Mouse (Mus musculus) mature B cell (primary cell): ENCODE data around the gene Sox2.

Experiments used
- in situ Hi-C: fragments of 300-500 bp; cut with MboI; formaldehyde crosslinking; loops from 2 replicates; pipeline ENCODE4 v1.14.3; 2019

Gene Sox2

DNA sequence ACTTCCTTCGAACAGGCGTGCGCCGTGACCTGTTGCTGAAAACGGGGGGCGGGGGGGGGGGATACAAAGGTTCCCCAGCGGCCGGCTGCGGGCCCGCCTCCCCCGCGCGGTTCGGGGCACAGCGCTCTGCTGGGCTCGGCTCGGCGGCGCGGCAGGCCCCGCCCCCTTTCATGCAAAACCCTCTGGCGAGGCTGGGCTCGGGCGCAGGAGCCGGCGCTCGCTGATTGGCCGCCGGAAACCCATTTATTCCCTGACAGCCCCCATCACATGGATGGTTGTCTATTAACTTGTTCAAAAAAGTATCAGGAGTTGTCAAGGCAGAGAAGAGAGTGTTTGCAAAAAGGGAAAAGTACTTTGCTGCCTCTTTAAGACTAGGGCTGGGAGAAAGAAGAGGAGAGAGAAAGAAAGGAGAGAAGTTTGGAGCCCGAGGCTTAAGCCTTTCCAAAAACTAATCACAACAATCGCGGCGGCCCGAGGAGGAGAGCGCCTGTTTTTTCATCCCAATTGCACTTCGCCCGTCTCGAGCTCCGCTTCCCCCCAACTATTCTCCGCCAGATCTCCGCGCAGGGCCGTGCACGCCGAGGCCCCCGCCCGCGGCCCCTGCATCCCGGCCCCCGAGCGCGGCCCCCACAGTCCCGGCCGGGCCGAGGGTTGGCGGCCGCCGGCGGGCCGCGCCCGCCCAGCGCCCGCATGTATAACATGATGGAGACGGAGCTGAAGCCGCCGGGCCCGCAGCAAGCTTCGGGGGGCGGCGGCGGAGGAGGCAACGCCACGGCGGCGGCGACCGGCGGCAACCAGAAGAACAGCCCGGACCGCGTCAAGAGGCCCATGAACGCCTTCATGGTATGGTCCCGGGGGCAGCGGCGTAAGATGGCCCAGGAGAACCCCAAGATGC is at the start of gene Sox2:
Gene Sox2 (plus strand): TSS at position 680 of the 895 bp plus-strand sequence.
- in situ Hi-C loops, result no loop called here

DNA sequence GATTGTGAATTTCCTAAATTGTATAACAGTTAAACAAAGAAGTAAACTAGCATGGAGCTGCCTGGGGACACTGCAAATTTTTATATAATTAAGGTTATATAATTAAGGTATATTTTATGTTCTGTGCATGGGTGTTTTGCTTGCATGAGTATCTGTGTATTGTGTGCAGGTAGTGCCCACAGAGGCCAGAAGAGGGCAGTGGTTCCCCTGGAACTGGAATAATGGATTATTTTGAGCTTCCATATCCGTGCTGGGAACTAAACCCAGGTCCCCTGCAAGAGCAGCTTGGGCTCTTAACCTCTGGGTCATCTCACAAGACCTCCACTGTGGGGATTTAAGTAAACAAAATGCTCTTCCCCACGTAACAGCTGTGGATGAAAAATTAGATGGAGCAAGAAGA is 49.1 kb upstream of the Sox2 start:
- in situ Hi-C loops, result no loop called here

DNA sequence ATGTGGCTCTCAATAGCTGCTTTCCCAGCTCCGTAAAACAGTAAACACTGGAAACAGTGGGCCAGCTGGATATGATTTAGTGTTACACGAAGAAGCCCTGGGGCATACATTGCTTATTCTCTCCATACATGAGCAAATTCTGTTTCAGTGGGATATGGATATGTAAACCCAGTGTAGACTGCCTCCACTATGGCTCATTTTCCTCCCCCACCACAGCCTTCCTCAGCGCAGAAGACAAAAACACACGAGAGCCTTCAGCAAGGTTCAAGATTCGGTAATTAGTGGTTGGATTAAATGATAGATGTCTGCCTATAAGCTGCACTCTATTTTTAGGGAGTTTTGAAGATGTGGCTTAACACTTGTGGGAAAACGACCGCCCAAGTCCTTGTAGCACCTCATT is 36.1 kb upstream of the Sox2 start:
- in situ Hi-C loops, result no loop called here

DNA sequence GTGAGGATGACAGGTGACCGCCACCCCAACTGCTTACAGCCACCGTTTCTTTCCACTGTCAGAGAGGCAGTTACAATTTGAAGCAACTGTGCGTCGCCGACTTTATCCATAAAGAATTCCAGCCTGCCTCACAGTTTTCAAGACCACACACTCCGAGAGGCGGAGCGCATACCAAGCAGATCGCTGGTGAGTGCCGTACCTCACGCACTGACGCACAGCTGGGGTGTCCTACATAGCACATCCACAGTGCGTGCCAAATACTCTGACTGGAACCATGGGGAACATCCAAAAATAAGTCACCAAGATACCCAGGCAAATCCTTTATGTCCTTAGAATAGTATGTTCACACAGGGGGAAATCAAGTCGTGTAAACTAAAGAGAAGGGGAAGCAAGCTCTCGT is 34.7 kb upstream of the Sox2 start:
- in situ Hi-C loops, result no loop called here

DNA sequence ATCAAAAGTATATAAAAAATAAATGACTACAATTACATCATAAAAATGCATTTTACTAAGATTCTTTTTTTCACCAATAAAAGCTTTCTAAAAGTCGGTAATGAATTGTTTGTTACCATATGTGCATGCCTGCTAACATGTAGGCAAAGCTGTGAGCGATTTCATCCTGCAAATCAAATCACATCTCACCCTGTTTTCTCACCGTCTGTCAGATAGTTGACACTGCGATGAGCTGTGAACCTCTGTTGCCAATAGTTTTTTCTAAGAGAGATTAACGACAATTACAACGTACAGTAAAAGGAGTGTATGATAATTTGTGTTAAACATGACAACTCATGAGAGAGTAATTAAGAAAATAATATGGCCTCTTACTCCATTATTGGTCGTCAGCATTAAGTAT is 31.3 kb upstream of the Sox2 start:
- in situ Hi-C loops, result no loop called here

DNA sequence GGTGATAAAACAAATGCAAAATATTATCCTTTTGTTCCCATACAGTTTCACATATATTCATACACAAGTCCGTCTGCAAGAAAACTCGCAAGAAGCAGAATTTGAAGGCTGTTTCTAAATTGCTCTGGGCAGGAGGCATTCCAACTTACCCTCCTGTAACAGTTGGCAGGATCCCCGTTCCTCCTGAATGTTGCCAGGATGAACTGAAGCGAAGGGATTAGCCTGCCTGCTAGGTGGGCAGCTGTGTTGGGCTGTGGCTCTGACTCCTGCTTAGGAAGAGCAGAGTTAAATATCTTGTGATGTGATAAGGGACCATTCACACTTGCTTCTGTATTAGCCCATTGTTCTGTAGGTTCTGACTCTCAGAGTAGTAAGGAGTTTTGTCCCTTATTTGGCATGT is 30.1 kb upstream of the Sox2 start:
- in situ Hi-C loops, result no loop called here

DNA sequence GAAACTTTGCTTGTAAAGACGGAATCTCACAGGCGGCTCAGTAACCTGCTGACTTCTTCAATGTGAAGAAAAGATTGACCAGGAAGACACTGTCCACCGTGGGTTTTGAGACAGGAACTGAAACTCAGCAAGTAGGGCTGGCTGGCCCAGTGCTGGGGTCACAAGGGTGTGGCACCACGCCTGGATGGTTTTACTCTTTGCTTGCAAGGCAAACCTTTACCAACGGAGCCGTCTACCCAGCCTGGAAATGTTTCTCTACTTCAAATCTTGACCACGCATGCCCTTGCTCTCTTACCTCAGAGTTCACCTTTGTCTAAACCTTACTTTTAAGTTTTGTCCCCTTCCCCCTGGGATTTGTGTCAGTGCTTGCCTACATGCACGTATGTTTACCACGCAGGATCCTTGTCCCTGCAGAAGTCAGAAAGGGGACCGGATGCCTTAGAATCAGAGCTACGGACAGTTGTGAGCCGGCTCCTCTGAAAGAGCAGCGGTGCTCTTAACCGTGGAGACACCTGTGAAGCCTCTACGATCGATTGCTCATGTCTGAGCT is 25.4 kb upstream of the Sox2 start:
- in situ Hi-C loops, result no loop called here

DNA sequence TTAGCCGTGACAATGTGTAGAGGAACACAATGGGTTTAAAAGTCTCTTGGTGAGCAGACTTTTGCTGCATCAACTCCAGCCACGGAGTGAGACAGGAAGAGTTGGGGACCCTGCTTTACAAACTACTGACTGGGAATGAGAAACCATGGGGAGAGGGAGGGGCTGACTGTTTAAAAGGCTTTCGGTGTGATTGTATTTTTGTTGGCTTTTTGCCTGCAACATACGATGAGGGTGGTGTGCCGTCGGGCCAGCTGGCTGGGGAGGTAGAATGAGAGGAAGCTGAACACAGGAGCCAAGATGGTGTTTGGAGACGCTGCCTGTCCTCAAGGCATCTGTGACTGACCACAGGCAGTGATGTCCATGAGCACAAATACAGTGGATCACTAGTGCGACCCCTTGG is 23.7 kb upstream of the Sox2 start:
- in situ Hi-C loops, result no loop called here

DNA sequence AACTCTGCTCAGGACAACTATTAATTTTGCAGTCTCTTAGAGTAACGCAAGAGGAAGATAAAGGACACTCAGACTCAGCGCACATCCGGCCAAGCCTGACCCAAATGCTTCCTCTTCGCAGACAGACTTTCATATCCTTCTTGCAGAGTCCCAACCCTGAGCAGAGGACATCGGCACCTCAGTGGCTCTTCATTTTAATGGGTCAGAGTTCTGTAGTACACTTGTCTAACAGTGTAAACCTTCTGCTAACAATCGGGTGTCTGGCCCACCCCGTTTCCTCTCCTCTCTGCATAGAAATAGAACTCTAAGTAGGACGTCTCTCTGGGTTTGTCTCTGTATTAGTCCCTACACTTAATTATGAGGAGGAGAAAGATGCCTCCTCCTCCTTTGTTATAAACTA is 20.2 kb upstream of the Sox2 start:
- in situ Hi-C loops, result no loop called here

DNA sequence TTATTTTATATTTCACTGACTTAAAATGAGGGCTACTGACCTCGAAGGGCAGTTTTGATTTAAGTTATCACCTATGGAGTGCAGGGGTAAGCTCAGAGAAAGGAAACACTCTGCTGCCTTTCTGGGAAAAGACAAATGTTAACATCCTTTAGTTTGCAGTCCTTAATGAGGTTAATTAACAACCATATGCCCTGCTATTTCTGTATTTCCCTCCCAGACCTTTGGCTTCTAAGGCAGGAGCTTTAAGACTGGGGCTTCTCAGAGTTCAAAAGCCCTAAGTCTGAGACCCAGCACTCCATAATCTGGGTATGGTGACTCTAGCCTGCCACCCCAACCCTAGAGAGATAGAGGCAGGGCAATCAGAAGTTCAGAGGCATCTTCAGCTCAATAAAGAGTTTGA is 19.5 kb upstream of the Sox2 start:
- in situ Hi-C loops, result no loop called here

DNA sequence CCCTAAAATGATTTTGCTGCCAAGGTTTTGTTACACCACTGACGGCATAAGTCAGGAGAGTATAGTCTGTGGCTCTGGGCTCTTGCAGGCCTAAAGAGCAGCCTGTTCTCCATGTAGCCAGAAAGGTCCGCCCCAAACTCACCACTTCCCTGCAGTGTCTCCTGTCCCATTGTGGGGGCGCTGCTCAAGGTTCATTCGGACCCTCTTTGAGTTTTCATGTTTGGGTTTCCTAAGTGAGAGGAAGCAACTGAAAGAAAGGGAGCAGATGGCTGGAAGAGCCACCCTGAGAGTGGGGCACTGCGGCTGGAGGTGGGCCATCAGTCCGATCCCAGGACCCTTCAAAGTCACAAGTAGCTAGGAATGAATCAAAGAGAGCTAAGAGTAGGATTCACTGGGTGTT is 13.2 kb upstream of the Sox2 start:
- in situ Hi-C loops, result no loop called here

DNA sequence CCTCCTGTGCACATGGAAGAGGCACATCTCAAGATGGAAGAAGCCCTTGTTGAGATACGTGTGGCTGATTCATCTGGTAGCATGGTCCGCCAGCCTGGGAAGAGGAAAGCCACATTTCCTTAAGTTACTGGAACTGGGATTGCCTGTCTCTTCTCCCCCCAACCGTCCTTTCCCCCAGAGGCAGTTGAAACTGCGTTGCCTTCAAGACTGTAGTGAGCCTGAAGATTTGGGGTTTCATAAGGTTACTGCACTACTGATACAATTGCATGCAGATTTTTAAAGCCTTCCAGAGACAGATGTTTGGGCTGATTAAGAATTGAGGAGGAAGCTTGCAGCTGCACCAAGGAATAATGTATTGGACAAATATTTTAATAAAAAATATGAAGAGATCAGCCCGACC is 12.7 kb upstream of the Sox2 start:
- in situ Hi-C loops, result no loop called here

DNA sequence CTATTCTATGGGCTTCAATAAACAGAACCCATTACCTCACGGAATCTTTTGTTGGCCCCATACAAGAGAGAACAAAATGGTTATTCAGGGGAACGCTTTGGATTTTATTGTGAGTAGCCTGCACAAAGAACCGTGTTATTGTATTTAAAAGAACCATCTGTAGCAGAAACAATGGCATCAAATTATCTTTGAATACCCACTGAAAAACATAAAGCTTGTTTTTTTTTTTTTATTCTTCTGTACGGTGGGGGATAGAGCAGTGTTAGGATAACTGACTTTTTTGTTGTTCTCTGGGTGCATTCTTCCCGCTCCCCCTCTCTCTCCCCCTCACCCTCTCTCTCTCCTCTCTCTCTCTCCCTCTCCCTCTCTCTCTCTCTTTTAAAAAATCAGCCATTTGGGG is 12.3 kb upstream of the Sox2 start:
- in situ Hi-C loops, result no loop called here

DNA sequence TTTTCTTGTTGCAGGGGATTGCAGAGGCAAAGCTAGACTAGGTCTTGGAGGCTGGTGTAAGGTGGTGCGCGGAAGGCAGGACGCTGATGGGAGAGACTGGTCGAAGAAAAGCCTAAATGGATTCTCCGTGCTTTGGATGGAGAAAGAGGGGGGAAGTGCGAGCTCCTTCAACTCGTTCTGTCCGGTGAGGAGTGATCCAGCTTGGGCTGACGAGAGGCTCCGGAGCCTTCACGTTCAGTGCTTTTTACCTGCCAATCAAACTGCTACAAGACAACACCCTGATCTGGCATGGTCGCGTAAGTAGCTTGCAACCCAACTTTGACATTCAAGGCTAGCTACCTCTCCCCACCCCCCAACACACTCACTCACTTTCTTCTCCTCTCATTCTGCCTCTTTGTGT is 11.9 kb upstream of the Sox2 start:
- in situ Hi-C loops, result no loop called here

DNA sequence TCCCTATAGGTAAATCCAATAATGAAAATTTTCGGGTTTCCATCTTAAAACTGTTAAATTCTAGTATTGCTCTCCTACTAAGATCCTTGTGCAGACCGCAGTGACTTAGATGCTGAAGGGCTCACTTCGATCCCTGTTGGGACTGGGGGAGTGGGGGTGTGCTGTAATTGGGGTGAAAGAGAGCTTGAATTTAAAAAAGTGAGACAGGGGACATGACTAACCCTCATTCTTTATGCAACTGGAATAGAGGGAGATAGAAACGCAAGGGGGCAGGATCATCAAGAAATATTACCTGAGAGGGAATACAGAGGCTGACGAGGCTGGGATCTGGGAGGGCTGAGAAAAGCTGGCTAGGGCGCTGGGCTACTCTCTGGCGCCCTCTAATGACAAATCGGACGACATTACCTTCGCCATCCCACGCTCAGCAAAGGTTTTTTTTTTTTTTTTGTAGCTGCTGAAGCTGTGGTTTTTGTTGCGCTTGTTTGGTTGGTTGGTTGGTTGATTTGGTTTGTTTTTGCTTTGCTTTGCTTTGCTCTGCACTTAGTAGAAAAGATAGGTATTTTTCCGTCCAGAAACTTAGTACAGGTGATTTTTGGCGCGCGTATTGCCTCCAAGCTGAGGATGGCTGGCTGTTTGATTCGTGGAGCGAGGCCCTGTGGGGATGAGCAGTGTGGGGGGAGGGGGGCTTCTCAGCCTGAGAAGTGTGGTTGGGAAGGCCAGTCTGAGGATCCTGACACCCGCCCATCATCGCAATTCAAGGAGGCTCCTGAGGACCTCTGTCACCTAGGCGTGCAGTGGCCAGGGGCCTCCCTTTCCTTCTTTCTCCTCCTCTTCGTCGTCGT is 11.0 kb upstream of the Sox2 start:
- in situ Hi-C loops, result no loop called here

DNA sequence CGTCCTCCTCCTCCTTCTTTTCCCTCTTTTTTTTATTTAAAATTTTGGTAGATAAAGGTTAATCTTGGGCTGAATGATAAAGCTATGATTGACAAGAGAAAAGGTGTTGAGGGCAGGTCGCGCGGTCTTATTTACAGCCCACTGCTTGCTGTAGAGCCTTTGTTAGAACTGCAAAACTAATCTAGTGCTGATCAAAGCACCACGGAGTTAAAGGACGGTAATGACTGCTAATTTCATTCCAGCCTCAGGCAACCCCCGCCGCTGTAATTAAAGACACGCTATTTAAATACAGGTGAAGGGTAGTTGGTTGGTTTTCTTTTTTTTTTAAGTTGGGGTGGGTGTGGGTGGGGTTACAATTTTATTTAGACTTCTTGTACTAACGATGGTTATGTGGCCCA is 10.3 kb upstream of the Sox2 start:
- in situ Hi-C loops, result no loop called here

DNA sequence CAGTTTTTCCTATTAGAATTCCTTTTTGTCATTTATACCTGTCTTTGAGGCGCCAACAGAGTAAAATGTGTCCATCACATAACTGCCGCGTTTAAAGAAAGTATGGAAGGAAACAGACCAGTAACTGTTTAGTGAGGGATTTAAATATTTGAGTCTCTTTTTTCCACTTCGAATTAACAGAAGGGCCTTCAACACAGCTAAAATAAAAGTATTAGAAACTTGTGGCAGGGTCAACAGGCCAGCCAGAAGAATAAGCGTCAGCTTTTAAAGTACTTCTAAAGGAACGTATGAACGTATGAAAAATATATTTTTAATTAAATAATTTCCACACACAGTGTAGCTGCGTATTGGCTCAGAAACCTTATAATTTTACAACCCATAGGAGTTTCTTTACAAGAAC is 9.9 kb upstream of the Sox2 start:
- in situ Hi-C loops, result no loop called here

DNA sequence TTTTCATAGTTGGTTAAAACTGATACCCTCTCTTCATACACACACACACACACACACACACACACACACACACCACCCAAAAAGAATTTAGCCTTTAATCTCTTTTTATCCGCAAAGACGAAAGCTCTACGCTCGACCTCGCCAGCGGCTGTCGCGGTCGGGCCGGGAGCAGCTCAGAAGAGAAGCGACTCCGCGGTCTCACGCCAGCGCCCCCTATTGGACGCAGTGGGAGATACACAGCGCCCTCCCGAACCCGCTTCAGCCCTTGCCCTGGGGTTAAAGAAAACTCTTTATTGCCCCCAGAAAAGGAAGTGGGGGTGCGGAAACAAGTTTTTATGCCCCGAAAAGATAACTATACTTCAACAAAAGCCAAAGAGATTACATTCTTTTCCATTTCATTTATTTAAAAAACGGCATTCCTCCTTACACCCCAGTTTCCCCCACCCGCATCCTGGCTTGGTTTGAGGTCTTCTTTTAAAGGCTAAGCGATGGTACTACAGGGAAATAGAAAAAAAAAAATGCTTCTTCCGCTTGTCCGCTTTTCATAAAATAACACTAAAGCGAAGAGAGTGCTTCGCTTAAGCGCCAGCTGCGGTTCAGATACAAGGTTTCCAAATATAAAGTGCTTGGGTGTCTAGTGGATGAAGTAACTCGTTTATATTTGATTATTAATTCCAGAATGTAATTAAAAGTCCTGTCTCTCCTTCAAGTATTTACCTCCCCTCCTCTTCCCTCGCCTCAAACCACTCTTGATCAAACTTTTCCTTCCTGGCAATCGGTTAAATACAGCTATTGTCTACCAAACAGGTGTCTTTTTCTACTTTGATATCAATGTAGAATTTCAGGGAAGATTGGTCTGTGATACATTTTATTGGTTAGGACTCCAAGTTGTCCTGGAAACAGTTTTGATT is 9.3 kb upstream of the Sox2 start:
- in situ Hi-C loops, result no loop called here

DNA sequence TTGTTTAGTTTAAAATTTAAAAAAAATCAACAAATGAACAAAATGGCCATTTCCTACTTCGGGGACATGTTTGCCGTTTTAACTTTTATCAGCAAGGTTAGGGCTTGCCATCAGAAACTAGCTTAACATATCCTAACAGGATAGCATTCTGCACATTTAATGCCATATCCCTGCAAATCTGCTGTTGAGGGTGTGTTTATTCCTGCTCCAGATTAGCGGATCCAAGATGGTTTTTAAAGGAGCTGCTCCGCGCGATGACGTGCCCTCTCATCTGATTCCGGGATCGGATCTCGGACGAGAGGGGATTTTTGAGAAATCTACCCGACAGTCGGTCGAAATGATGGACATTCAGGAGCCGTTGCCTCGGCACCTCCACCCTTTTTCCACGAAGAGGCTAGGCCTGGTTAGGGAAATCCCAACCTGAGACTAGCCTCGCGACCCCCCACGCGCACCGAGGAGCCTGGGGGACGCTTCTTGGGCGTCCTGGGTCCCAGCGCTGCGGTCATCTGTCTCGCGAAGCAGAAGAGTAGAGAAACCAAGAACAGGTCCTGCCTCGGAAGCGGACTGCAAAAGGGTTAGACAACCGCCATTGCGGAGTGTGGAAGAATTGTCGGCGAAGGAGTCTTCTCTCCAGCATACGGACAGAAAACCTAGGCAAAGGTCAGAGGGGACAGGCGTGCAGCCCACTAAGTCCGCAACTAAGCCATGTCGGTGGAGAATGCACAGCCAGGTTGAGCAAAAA is 8.3 kb upstream of the Sox2 start:
- in situ Hi-C loops, result no loop called here

DNA sequence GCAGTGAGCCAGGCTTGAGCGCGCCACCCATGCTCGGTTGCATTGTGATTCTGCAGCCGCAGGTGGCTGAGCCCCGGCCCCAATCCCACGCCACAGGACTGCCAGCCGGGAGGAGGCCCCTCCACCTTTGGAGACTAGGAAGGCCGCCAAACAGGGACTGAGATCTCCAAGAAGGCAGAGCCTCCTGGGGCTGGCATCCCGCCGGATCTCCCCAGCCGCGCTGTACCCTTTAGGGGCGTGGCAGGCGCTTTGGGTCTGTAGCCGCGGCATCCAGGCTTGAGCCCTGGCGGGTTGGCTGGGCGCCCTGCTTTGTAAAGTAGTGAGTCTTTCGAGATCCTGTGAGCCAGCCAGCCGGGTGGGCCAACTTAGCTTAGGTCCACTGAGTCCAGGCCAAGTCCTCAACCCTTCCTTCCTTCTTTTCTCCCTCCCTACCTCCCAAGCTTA is 7.7 kb upstream of the Sox2 start:
- in situ Hi-C loops, result no loop called here

DNA sequence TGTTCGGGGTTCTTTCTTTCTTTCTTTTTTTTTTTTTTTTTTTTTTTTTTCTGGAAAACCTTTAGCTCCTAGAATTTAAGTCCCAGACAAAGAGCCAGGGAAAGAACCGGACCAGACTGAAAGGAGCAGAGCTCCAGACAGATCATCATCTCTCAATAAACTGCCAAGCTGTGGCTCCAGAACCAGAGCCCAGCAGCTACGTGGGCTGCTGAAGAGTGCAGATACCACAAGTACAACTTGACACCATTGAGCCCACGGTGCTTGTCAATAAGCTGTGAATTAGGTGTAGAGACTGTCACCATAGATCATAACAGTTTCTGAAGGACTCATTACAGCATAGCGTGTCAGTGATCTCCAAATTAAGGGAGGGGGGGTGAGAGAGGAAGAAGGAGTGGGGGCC is 7.1 kb upstream of the Sox2 start:
- in situ Hi-C loops, result no loop called here
